Mouse (Mus musculus) testis, postnatal 14 days (tissue): Measurements from ENCODE around the gene Serpini2.
"Not testable (repeated sequence)": the region's sequence is repeated elsewhere in the genome, so short reads cannot be mapped to it uniquely, and the experiment has no call there.

Source experiments
- DNase-seq: peaks from one replicate; pipeline ENCODE4 v3.0.0; 2021; ENCODE audit warnings: low spot score

The Serpini2 gene

DNA sequence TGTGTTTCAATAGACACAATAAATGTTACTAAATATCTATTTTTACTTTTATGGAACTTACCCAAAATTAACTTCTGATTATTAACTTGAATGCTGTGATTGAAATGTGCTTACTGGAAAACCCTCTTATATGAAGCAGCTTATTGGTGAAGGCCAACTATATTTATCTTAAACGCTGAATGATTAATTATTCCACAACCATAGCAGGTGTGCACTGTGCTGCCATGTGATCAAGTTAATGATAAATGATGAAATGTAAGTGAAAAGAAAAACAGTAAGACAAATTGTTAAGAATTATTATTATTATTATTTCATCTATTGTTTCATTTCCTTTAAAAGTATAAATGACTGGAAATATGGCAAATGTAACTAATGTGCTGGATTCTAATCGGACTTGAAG is at the start of gene Serpini2:
Gene Serpini2, minus strand, starts transcription at position 101 of the 400 bp plus-strand sequence.
- no peak for DNase-seq

DNA sequence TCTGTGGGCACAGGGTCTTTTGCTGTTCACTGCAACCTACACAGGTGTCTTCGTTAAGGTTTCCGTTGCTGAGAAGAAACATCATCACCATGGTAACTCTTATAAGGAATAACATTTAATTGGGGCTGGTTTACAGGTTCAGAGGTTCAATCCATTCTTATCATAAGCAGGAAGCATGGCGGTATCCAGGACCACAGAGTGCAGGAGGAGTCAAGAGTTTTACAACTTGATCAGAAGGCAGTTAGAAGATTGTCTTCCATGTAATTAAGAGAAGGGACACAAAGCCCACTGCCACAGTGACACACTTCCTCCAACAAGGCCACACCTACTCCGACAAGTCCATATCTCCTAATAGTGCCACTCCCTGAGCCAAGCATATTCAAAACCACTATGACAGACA is 39.0 kb upstream of the Serpini2 start:
- no peak for DNase-seq

DNA sequence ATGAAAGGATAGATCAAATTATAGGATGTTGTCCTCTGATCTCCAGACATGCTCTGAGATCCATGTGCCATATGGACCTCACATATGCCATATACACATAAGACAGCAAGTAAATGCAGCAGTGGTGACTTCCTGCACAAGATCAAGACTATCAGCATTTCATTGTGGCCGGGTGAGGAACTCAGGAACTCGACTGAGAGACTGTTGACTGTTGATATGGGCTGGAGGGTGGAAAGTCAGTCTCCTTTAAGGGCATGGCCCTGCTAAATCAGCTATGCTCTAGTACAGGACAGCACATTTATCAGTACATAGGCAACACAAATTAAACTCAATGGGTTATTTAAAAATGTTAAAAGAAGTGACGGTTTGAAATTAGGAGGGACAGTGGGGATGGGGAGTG is 38.4 kb upstream of the Serpini2 start:
- no peak for DNase-seq

DNA sequence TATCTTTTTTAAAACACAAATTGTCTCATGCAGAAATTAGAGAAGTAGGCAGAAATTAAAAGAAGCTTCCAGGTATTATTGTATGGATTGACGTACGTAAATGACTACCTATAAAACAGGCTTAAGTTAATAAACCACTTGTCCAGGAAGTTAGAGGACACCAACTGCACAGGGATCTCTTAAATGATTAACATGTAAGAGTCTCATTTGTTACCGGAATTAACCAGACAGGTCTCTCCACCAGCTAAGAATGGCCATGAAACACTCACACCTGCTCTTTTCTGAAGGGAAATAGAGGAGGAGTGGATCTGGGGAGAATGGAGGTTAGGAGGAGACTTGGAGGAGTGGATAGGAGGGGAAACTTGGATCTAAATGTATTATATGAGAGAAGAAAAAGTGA is 35.7 kb upstream of the Serpini2 start:
- DNase-seq, result no peak

GRCm38 (mm10) chr3:75304621-75305020 is 34.7 kb upstream of the Serpini2 start:
- no peak for DNase-seq

- DNase-seq, result no peak
Observed at GRCm38 (mm10) chr3:75301072-75301471, 31.2 kb upstream of the Serpini2 start.

GRCm38 (mm10) chr3:75299464-75299863 is 29.6 kb upstream of the Serpini2 start:
- DNase-seq, result not testable (repeated sequence)

DNA sequence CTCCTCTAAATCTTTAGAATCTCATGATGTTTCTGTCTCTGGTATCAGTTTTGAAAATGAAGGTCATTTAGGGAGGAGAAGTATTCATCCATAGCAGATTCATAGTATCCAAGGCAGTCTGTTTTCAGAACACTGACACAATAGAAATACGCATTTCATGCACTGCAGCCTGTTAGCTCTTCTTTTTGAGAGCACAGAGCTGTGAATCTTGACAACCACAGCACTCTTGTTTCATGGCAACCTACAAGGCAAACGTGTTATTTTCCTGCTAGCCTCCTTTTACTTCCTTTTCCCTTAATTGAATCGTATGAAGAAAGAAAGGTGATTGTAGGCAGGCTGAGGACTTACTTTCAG is 27.9 kb upstream of the Serpini2 start:
- DNase-seq, result no peak

GRCm38 (mm10) chr3:75297026-75297757 is 27.3 kb upstream of the Serpini2 start:
- DNase-seq, result no peak

- DNase-seq, result no peak
Observed at GRCm38 (mm10) chr3:75293243-75293642, 23.4 kb upstream of the Serpini2 start.

DNA sequence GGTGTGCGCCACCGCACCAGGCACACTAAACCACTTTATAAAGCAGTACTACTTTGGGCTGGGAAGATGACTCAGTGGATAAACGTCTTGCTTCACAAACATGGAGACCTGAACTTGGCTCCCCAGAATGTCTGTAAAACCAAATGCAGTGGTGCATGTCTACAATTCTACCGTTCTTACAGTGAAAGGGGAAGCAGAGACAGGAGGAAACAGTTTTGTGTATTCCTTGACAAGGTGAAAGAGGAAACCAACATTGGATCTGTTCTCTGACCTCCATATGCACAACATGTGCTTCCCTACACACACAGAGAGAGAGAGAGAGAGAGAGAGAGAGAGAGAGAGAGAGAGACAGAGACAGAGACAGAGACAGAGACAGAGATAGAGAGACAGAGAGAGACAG is 7.6 kb upstream of the Serpini2 start:
- no peak for DNase-seq

- no peak for DNase-seq
Observed at GRCm38 (mm10) chr3:75276522-75276921, 6.6 kb upstream of the Serpini2 start.

GRCm38 (mm10) chr3:75275127-75275526 is 5.2 kb upstream of the Serpini2 start:
- DNase-seq, result no peak

- DNase-seq, result no peak
Observed at GRCm38 (mm10) chr3:75259356-75259755, 10.5 kb downstream of the Serpini2 start.

DNA sequence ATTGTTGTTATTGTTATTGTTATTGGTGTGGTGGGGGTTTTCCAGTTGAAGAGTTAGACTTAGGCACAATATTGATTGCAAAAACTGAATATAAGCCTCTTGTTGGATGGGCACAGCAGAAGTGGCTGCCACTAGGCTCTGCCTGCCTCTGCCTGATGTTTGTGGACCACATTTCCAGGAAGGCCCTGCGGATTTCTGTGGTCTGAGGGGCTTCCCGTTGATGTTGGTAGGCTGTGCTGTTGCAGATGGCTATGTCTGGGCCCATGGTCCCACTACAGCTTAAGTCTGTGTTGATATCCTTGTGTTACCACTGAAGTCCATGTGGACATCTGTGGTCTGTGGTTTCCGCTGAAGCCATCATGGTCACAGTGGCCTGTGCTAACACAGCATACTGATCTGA is 50.2 kb downstream of the Serpini2 start:
- no peak for DNase-seq

GRCm38 (mm10) chr3:75219211-75219610 is 50.7 kb downstream of the Serpini2 start:
- no peak for DNase-seq

DNA sequence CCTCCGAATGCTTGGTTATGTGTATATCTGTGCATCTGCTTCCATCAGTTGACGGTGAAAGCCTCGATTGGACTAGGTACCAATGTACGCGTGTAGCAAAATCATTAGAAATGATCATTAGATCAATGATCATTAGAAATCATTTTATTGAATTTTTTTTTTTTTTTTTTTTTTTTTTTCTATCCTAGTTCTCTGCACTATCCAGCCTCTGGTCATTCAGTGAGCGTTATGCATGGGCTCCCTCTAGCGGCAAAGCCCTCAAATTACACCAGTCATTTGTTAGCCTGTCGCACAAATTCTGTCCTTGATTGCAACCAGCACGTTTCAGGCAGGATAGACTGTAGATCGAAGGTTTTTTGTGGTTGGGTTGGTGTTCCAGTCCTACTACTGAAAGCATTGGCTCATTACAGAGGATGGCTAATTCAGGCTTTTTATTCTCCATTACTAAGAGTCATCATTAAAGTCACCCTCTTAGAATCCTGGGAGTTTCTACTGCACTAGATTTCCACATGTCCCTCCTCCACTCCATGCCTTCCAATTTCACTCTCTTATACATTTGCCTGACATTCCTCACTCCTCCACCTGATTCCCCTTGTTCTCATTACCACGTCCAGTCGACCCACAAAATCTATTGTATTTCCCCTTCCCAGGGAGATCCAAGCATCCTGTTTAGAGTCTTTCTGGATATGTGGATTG is 66.9 kb downstream of the Serpini2 start:
- DNase-seq, result peak; percentile 18
